Mouse (Mus musculus): ENCODE measurements around the gene Olfr191. TPM values are rescaled to one million over a fixed set of nuclear protein-coding genes. Genes with fewer than 3 reads are reported as not detected.
"Not testable (repeated sequence)": the region's sequence is repeated elsewhere in the genome, so short reads cannot be mapped to it uniquely, and the experiment has no call there.

Gene Olfr191
- polyA plus RNA-seq (2014; fragmentation: Nextera tagmentation; extraction: Ambion mirVana): not detected in 2 replicates

GRCm38 (mm10) chr16:59089722-59090121 lies at the start of gene Olfr191:
Olfr191 (minus strand) TSS chr16:59089822.
- H3K4me1 ChIP-seq (ENCODE audit: control insufficient read depth, insufficient read depth, low read length); H3K4me2 ChIP-seq (ENCODE audit: low read depth, low read length); H3K9ac ChIP-seq (replicated peaks; ENCODE audit: low read length); DNase-seq (ENCODE audit: low spot score); H3K4me3 ChIP-seq (ENCODE audit: low read depth, low read length); H3K9me3 ChIP-seq (replicated peaks; ENCODE audit: control insufficient read depth, low read length); H3K27ac ChIP-seq (replicated peaks; ENCODE audit: low read depth, low read length); H3K27me3 ChIP-seq (ENCODE audit: control insufficient read depth, insufficient read depth, low read length); H3K36me3 ChIP-seq (replicated peaks; ENCODE audit: control insufficient read depth, insufficient read depth, low read depth, low read length); ATAC-seq (replicated peaks; ENCODE audit: insufficient number of reproducible peaks, low FRiP score, low TSS enrichment, low read depth): not testable (repeated sequence)
- WGBS: 69% methylated on average over 1 of the region's 1 CpGs

GRCm38 (mm10) chr16:59130740-59131139 lies 41.1 kb upstream of the Olfr191 start:
- no peaks in the 10 kb centered on the region for H3K4me1 ChIP-seq (ENCODE audit: control insufficient read depth, insufficient read depth, low read length)
- H3K4me2 ChIP-seq (ENCODE audit: low read depth, low read length): no peak overlapping the region
- no peaks in the 10 kb centered on the region for H3K27me3 ChIP-seq (ENCODE audit: control insufficient read depth, insufficient read depth, low read length)
- no peak overlapping the region for H3K27ac ChIP-seq (replicated peaks; ENCODE audit: low read depth, low read length)
- ATAC-seq (replicated peaks; ENCODE audit: insufficient number of reproducible peaks, low FRiP score, low TSS enrichment, low read depth) (no peak), DNase-seq (ENCODE audit: low spot score) (no peak)
- H3K9me3 ChIP-seq (replicated peaks; ENCODE audit: control insufficient read depth, low read length): no peaks in the 10 kb centered on the region
- no peak overlapping the region for H3K4me3 ChIP-seq (ENCODE audit: low read depth, low read length)
- H3K36me3 ChIP-seq (replicated peaks; ENCODE audit: control insufficient read depth, insufficient read depth, low read depth, low read length): no peaks in the 10 kb centered on the region
- 78% methylated on average over 1 of the region's 1 CpGs for WGBS
- no peak overlapping the region for H3K9ac ChIP-seq (replicated peaks; ENCODE audit: low read length)

GRCm38 (mm10) chr16:59120969-59121368 lies 31.3 kb upstream of the Olfr191 start, which contains the start of gene Olfr194:
Olfr194 (minus strand) TSS chr16:59121069.
- H3K27me3 ChIP-seq (ENCODE audit: control insufficient read depth, insufficient read depth, low read length): no peaks in the 10 kb centered on the region
- H3K4me2 ChIP-seq (ENCODE audit: low read depth, low read length): no peak within 1 kb of the TSS
- no peak within 1 kb of the TSS for H3K9ac ChIP-seq (replicated peaks; ENCODE audit: low read length)
- no peak within 1 kb of the TSS for H3K27ac ChIP-seq (replicated peaks; ENCODE audit: low read depth, low read length)
- H3K9me3 ChIP-seq (replicated peaks; ENCODE audit: control insufficient read depth, low read length): no peaks in the 10 kb centered on the region
- H3K4me3 ChIP-seq (ENCODE audit: low read depth, low read length): no peak within 1 kb of the TSS
- H3K4me1 ChIP-seq (ENCODE audit: control insufficient read depth, insufficient read depth, low read length): no peaks in the 10 kb centered on the region
- DNase-seq (ENCODE audit: low spot score) (no peak), ATAC-seq (replicated peaks; ENCODE audit: insufficient number of reproducible peaks, low FRiP score, low TSS enrichment, low read depth) (no peak)
- H3K36me3 ChIP-seq (replicated peaks; ENCODE audit: control insufficient read depth, insufficient read depth, low read depth, low read length): no peaks in the 10 kb centered on the region

GRCm38 (mm10) chr16:59111781-59112180 lies 22.2 kb upstream of the Olfr191 start, which contains the start of gene Olfr193:
Olfr193 (minus strand) TSS chr16:59111881.
- Histone ChIP-seq H3K36me3 (replicated peaks; ENCODE audit: control insufficient read depth, insufficient read depth, low read depth, low read length) (no peaks in the 10 kb centered on the region), H3K27ac (replicated peaks; ENCODE audit: low read depth, low read length) (no peak within 1 kb of the TSS), H3K4me1 (ENCODE audit: control insufficient read depth, insufficient read depth, low read length) (no peaks in the 10 kb centered on the region), H3K27me3 (ENCODE audit: control insufficient read depth, insufficient read depth, low read length) (no peaks in the 10 kb centered on the region), H3K9ac (replicated peaks; ENCODE audit: low read length) (no peak within 1 kb of the TSS), H3K9me3 (replicated peaks; ENCODE audit: control insufficient read depth, low read length) (no peaks in the 10 kb centered on the region), H3K4me3 (ENCODE audit: low read depth, low read length) (no peak within 1 kb of the TSS), H3K4me2 (ENCODE audit: low read depth, low read length) (no peak within 1 kb of the TSS)
- WGBS: 77% methylated on average over 1 of the region's 1 CpGs
- ATAC-seq (replicated peaks; ENCODE audit: insufficient number of reproducible peaks, low FRiP score, low TSS enrichment, low read depth) (no peak), DNase-seq (ENCODE audit: low spot score) (no peak)

GRCm38 (mm10) chr16:59108522-59108921 lies 18.9 kb upstream of the Olfr191 start:
- H3K27ac ChIP-seq (replicated peaks; ENCODE audit: low read depth, low read length): not testable (repeated sequence)
- 71% methylated on average over 5 of the region's 5 CpGs for WGBS

GRCm38 (mm10) chr16:59105312-59105711 lies 15.7 kb upstream of the Olfr191 start:
- 82% methylated on average over 2 of the region's 2 CpGs for WGBS
- ATAC-seq (replicated peaks; ENCODE audit: insufficient number of reproducible peaks, low FRiP score, low TSS enrichment, low read depth): no peak

More at GRCm38 (mm10) chr16:59108522-59108921, 18.9 kb upstream of the Olfr191 start:
- H3K36me3 ChIP-seq (replicated peaks; ENCODE audit: control insufficient read depth, insufficient read depth, low read depth, low read length); ATAC-seq (replicated peaks; ENCODE audit: insufficient number of reproducible peaks, low FRiP score, low TSS enrichment, low read depth); DNase-seq (ENCODE audit: low spot score); H3K9me3 ChIP-seq (replicated peaks; ENCODE audit: control insufficient read depth, low read length); H3K4me3 ChIP-seq (ENCODE audit: low read depth, low read length); H3K4me1 ChIP-seq (ENCODE audit: control insufficient read depth, insufficient read depth, low read length); H3K9ac ChIP-seq (replicated peaks; ENCODE audit: low read length); H3K4me2 ChIP-seq (ENCODE audit: low read depth, low read length); H3K27me3 ChIP-seq (ENCODE audit: control insufficient read depth, insufficient read depth, low read length): not testable (repeated sequence)

GRCm38 (mm10) chr16:59081113-59081512 lies 8.5 kb downstream of the Olfr191 start:
- H3K4me1 ChIP-seq (ENCODE audit: control insufficient read depth, insufficient read depth, low read length); DNase-seq (ENCODE audit: low spot score); ATAC-seq (replicated peaks; ENCODE audit: insufficient number of reproducible peaks, low FRiP score, low TSS enrichment, low read depth); H3K36me3 ChIP-seq (replicated peaks; ENCODE audit: control insufficient read depth, insufficient read depth, low read depth, low read length); H3K27me3 ChIP-seq (ENCODE audit: control insufficient read depth, insufficient read depth, low read length); H3K9ac ChIP-seq (replicated peaks; ENCODE audit: low read length); H3K9me3 ChIP-seq (replicated peaks; ENCODE audit: control insufficient read depth, low read length); H3K27ac ChIP-seq (replicated peaks; ENCODE audit: low read depth, low read length); H3K4me2 ChIP-seq (ENCODE audit: low read depth, low read length); H3K4me3 ChIP-seq (ENCODE audit: low read depth, low read length): not testable (repeated sequence)
- 82% methylated on average over 2 of the region's 2 CpGs for WGBS

More at GRCm38 (mm10) chr16:59105312-59105711, 15.7 kb upstream of the Olfr191 start:
- no peak for DNase-seq (ENCODE audit: low spot score)
- Histone ChIP-seq H3K9me3 (replicated peaks; ENCODE audit: control insufficient read depth, low read length) (no peaks in the 10 kb centered on the region), H3K4me3 (ENCODE audit: low read depth, low read length) (no peak overlapping the region), H3K27ac (replicated peaks; ENCODE audit: low read depth, low read length) (no peak overlapping the region), H3K4me2 (ENCODE audit: low read depth, low read length) (no peak overlapping the region), H3K36me3 (replicated peaks; ENCODE audit: control insufficient read depth, insufficient read depth, low read depth, low read length) (no peaks in the 10 kb centered on the region), H3K27me3 (ENCODE audit: control insufficient read depth, insufficient read depth, low read length) (no peaks in the 10 kb centered on the region), H3K9ac (replicated peaks; ENCODE audit: low read length) (no peak overlapping the region), H3K4me1 (ENCODE audit: control insufficient read depth, insufficient read depth, low read length) (no peaks in the 10 kb centered on the region)

- no peak for DNase-seq (ENCODE audit: low spot score)
- no peak for ATAC-seq (replicated peaks; ENCODE audit: insufficient number of reproducible peaks, low FRiP score, low TSS enrichment, low read depth)
- Histone ChIP-seq H3K36me3 (replicated peaks; ENCODE audit: control insufficient read depth, insufficient read depth, low read depth, low read length) (no peaks in the 10 kb centered on the region), H3K4me2 (ENCODE audit: low read depth, low read length) (no peak within 1 kb of the TSS), H3K27me3 (ENCODE audit: control insufficient read depth, insufficient read depth, low read length) (no peaks in the 10 kb centered on the region), H3K4me1 (ENCODE audit: control insufficient read depth, insufficient read depth, low read length) (no peaks in the 10 kb centered on the region), H3K27ac (replicated peaks; ENCODE audit: low read depth, low read length) (no peak within 1 kb of the TSS), H3K9ac (replicated peaks; ENCODE audit: low read length) (no peak within 1 kb of the TSS), H3K9me3 (replicated peaks; ENCODE audit: control insufficient read depth, low read length) (no peaks in the 10 kb centered on the region), H3K4me3 (ENCODE audit: low read depth, low read length) (no peak within 1 kb of the TSS)
- WGBS: 90% methylated on average over 5 of the region's 5 CpGs
These were observed 11.7 kb downstream of the Olfr191 start, which contains the start of gene Olfr190 for GRCm38 (mm10) chr16:59077905-59078304. Olfr190 (minus strand) TSS chr16:59078005.
